Mouse (Mus musculus) myocyte (in vitro differentiated cells): ENCODE data around the gene 1110008L16Rik.

ENCODE experiments used
- CEBPB ChIP-seq: IDR thresholded peaks from 2 replicates; pipeline ENCODE4 v1.6.1; 2011; ENCODE audit warnings: mild to moderate bottlenecking, moderate library complexity; ENCODE audit not compliant: poor library complexity, insufficient read depth, severe bottlenecking
- MAX ChIP-seq: IDR thresholded peaks from one replicate; pipeline ENCODE4 v1.6.1; 2011; ENCODE audit warnings: low read depth, mild to moderate bottlenecking, control low read depth
- MYOD1 ChIP-seq, 3 experiments: IDR thresholded peaks; one replicate each; pipeline ENCODE4 v1.6.1; 2011; ENCODE audit warnings: control low read depth in 2 of 3, low read depth in 2 of 3, mild to moderate bottlenecking in 2 of 3, moderate library complexity in 1 of 3; ENCODE audit not compliant: insufficient read length in 2 of 3, control insufficient read depth in 1 of 3
- POLR2A ChIP-seq: IDR thresholded peaks from one replicate; pipeline ENCODE4 v1.6.1; 2011; ENCODE audit warnings: low read depth, mild to moderate bottlenecking, control low read depth, moderate library complexity; ENCODE audit not compliant: insufficient read length
- POLR2AphosphoS2 ChIP-seq: IDR thresholded peaks from one replicate; pipeline ENCODE4 v1.6.1; 2011; ENCODE audit warnings: low read depth, control low read depth; ENCODE audit not compliant: insufficient read length
- SRF ChIP-seq: IDR thresholded peaks from one replicate; pipeline ENCODE4 v1.6.1; 2011; ENCODE audit warnings: low read depth; ENCODE audit not compliant: control insufficient read depth, insufficient read length
- USF1 ChIP-seq: IDR thresholded peaks from one replicate; pipeline ENCODE4 v1.6.1; 2011; ENCODE audit warnings: low read depth, mild to moderate bottlenecking, control low read depth, moderate library complexity

GRCm38 (mm10) chr12:55407888-55408287, 108.5 kb downstream of the 1110008L16Rik start:
- TF ChIP-seq MYOD1 (IDR thresholded peaks at IDR 0.05; ENCODE audit: control insufficient read depth in 1 of 3, insufficient read length in 2 of 3, low read depth in 2 of 3) (no peak), MAX (no peak), POLR2A (no peak), POLR2AphosphoS2 (no peak), CEBPB (no peak), USF1 (no peak), SRF (no peak)
